17 mouse cellular contexts compared by ENCODE assay signal in genomic region chr15:101459283-101459682, GRCm38 (mm10). TPM values are rescaled to one million over a fixed set of nuclear protein-coding genes. Genes with fewer than 3 reads are reported as not detected.
DNase-seq lines count a peak whose midpoint lies in the region; ATAC-seq and TF ChIP-seq lines count a peak whose summit lies in the region.
"Had no signal": no experiment of that assay in that cellular context is flagged by ENCODE, and none has a peak within 500 bp of the region (broad histone marks: within the 10 kb centered on the region; RNA-seq: fewer than 3 reads in every experiment).

No protein-coding gene starts in this region.

- TF ChIP-seq EP300 in MEL (IDR thresholded peaks at IDR 0.05; ENCODE audit: low read depth in 1 of 2, low read length in 2 of 2): no peak

- 79% methylated on average over 14 of the region's 14 CpGs for WGBS in intestine, postnatal 0 days
- WGBS in intestine, embryonic 16.5 days: 74% methylated on average over 14 of the region's 14 CpGs

- TF ChIP-seq RAD21 in MEL (IDR thresholded peaks at IDR 0.05; ENCODE audit: low read depth, low read length): no peak

- TF ChIP-seq POLR2A in MEL (IDR thresholded peaks at IDR 0.05; ENCODE audit: control insufficient read depth in 1 of 2, insufficient read depth in 1 of 2, low read depth in 1 of 2, low read length in 2 of 2, poor library complexity in 1 of 2): no peak

- peak; percentile 47 for DNase-seq in retina, embryonic 14.5 days (ENCODE audit: low spot score)
- no peak for DNase-seq in retina, postnatal 1 day
- no peak for DNase-seq in MEL (ENCODE audit: low read depth, low spot score)
- peak; percentile 53 for DNase-seq in testis, postnatal 10 days (ENCODE audit: low spot score)
- no peak for DNase-seq in cerebellum, adult 8-10 months
- DNase-seq: cerebellum, adult 11-12 months; kidney, postnatal 14 days had no signal

- H3K4me1 ChIP-seq in intestine, postnatal 0 days (replicated peaks; ENCODE audit: control insufficient read depth, insufficient read depth, low read length): no peaks in the 10 kb centered on the region
- H3K4me1 ChIP-seq in intestine, embryonic 16.5 days (ENCODE audit: control insufficient read depth, insufficient read depth, low read length): no peaks in the 10 kb centered on the region
- H3K4me1 ChIP-seq in MEL (ENCODE audit: control insufficient read depth in 1 of 2, insufficient read depth in 2 of 2, low read length in 2 of 2): no peaks in the 10 kb centered on the region
- H3K4me1 ChIP-seq: heart, embryonic 13.5 days had no signal

- ATAC-seq in intestine, postnatal 0 days: no peak
- no peak for ATAC-seq in intestine, embryonic 16.5 days

- no peak overlapping the region for H3K4me2 ChIP-seq in intestine, postnatal 0 days (replicated peaks; ENCODE audit: low read depth)
- no peak overlapping the region for H3K4me2 ChIP-seq in intestine, embryonic 16.5 days (ENCODE audit: low read depth, low read length)
- H3K4me2 ChIP-seq: heart, embryonic 13.5 days; hindbrain, embryonic 15.5 days had no signal

- H3K27me3 ChIP-seq in intestine, postnatal 0 days (replicated peaks; ENCODE audit: control insufficient read depth, insufficient read depth, low read length): no peaks in the 10 kb centered on the region
- H3K27me3 ChIP-seq in intestine, embryonic 16.5 days (replicated peaks; ENCODE audit: control insufficient read depth, insufficient read depth, low read length): no peaks in the 10 kb centered on the region
- no peaks in the 10 kb centered on the region for H3K27me3 ChIP-seq in MEL (ENCODE audit: control insufficient read depth in 1 of 2, insufficient read depth in 2 of 2, low read length in 2 of 2)
- H3K27me3 ChIP-seq: hindbrain, embryonic 15.5 days had no signal

- peak; percentile 32 for TF ChIP-seq CTCF in intestine, postnatal 0 days (IDR thresholded peaks at IDR 0.05; ENCODE audit: low read depth)
- peak; percentile 20 to 47 (median 43); a peak in 4 of 6 replicates for TF ChIP-seq CTCF in MEL (IDR thresholded peaks at IDR 0.05 in 2 of 3, conservative IDR thresholded peaks at IDR 0.05 in 1 of 3; ENCODE audit: control insufficient read depth in 1 of 3, insufficient read depth in 1 of 3, low read depth in 2 of 3, low read length in 3 of 3, poor library complexity in 1 of 3, severe bottlenecking in 1 of 3)

- no peaks in the 10 kb centered on the region for H3K36me3 ChIP-seq in intestine, postnatal 0 days (ENCODE audit: control insufficient read depth, insufficient read depth)
- H3K36me3 ChIP-seq in intestine, embryonic 16.5 days (ENCODE audit: control insufficient read depth, insufficient read depth, low read length): no peaks in the 10 kb centered on the region
- H3K36me3 ChIP-seq in MEL (ENCODE audit: control insufficient read depth in 1 of 2, insufficient read depth in 2 of 2, low read length in 2 of 2): no peaks in the 10 kb centered on the region
- H3K36me3 ChIP-seq: heart, embryonic 13.5 days; hindbrain, embryonic 15.5 days had no signal

- no peak overlapping the region for H3K9ac ChIP-seq in intestine, postnatal 0 days (ENCODE audit: low read depth, low read length)
- H3K9ac ChIP-seq in intestine, embryonic 16.5 days (ENCODE audit: low read depth, low read length): no peak overlapping the region
- H3K9ac ChIP-seq in MEL (ENCODE audit: control insufficient read depth, low read depth, low read length, poor library complexity, severe bottlenecking): no peak overlapping the region
- H3K9ac ChIP-seq: heart, embryonic 13.5 days; hindbrain, embryonic 15.5 days had no signal

- H3K79me2 ChIP-seq in MEL (ENCODE audit: control insufficient read depth, insufficient read depth, low read length, poor library complexity): no peaks in the 10 kb centered on the region

- H3K9me3 ChIP-seq in intestine, postnatal 0 days (ENCODE audit: control insufficient read depth): no peaks in the 10 kb centered on the region
- H3K9me3 ChIP-seq in intestine, embryonic 16.5 days (ENCODE audit: control insufficient read depth, low read length): 0 out of 2 replicates have a peak, but pooled peaks cover 2% of the 10 kb centered on the region
- H3K9me3 ChIP-seq in MEL (replicated peaks; ENCODE audit: insufficient read depth, low read length): no peaks in the 10 kb centered on the region
- H3K9me3 ChIP-seq: hindbrain, embryonic 15.5 days had no signal

- H3K4me3 ChIP-seq in intestine, postnatal 0 days (ENCODE audit: low read depth, low read length): no peak overlapping the region
- no peak overlapping the region for H3K4me3 ChIP-seq in intestine, embryonic 16.5 days (ENCODE audit: low read length)
- H3K4me3 ChIP-seq in MEL (ENCODE audit: control insufficient read depth in 1 of 2, insufficient read depth in 1 of 2, low read depth in 2 of 2, low read length in 2 of 2): no peak overlapping the region
- H3K4me3 ChIP-seq: heart, embryonic 13.5 days; hindbrain, embryonic 15.5 days had no signal

- H3K27ac ChIP-seq in intestine, postnatal 0 days (ENCODE audit: low read depth, low read length): no peak overlapping the region
- H3K27ac ChIP-seq in intestine, embryonic 16.5 days (ENCODE audit: low read length): no peak overlapping the region
- H3K27ac ChIP-seq in MEL (ENCODE audit: control insufficient read depth, low read depth, low read length): no peak overlapping the region
- H3K27ac ChIP-seq: heart, embryonic 13.5 days; hindbrain, embryonic 15.5 days; macrophage had no signal

TF ChIP-seq in MEL, 35 proteins besides CTCF, POLR2A, EP300 and RAD21:
- TF ChIP-seq ZNF384 (IDR thresholded peaks at IDR 0.05; ENCODE audit: low read depth, low read length) (no peak), MAX (IDR thresholded peaks at IDR 0.05; ENCODE audit: low read length) (no peak)

RNA-seq across cellular contexts. Expression of gene Krt81, which starts 4.3 kb away (rescaled TPM):
- polyA plus RNA-seq in intestine, postnatal 0 days (2015; fragmentation: Nextera tagmentation; extraction: Ambion mirVana): not detected in 2 replicates
- polyA plus RNA-seq in intestine, embryonic 16.5 days (2015; fragmentation: Nextera tagmentation; extraction: Ambion mirVana): not detected in 2 replicates
- total RNA-seq in MEL (2012; rRNA removed): not detected in 2 replicates
- polyA plus RNA-seq in MEL (2012; ENCODE audit: insufficient read depth in 1 of 2, insufficient read length in 2 of 2, low read depth in 1 of 2, low replicate concordance in 2 of 2, missing spikeins in 1 of 2): not detected
- total RNA-seq: adrenal gland, adult 18-20 months; gastrocnemius, adult 18-20 months; left cerebral cortex, adult 8-10 months; liver, adult 2 months; monocyte, adult 5-6 weeks had no signal
- polyA plus RNA-seq: heart, embryonic 13.5 days; hindbrain, embryonic 15.5 days; liver, adult 2 months; macrophage had no signal

RNA-seq across cellular contexts. Expression of gene Krt88, which starts 11.7 kb away (rescaled TPM):
- not detected in 2 replicates for polyA plus RNA-seq in intestine, postnatal 0 days (2015; fragmentation: Nextera tagmentation; extraction: Ambion mirVana)
- polyA plus RNA-seq in intestine, embryonic 16.5 days (2015; fragmentation: Nextera tagmentation; extraction: Ambion mirVana): 0.20 TPM in 1 of 2 replicates, not detected in the other
- not detected in 2 replicates for total RNA-seq in MEL (2012; rRNA removed)
- not detected for polyA plus RNA-seq in MEL (2012; ENCODE audit: insufficient read depth in 1 of 2, insufficient read length in 2 of 2, low read depth in 1 of 2, low replicate concordance in 2 of 2, missing spikeins in 1 of 2)
- total RNA-seq: adrenal gland, adult 18-20 months; gastrocnemius, adult 18-20 months; left cerebral cortex, adult 8-10 months; liver, adult 2 months; monocyte, adult 5-6 weeks had no signal
- polyA plus RNA-seq: heart, embryonic 13.5 days; hindbrain, embryonic 15.5 days; liver, adult 2 months; macrophage had no signal

RNA-seq across cellular contexts. Expression of gene Krt86, which starts 14.0 kb away (rescaled TPM):
- not detected in 2 replicates for polyA plus RNA-seq in intestine, postnatal 0 days (2015; fragmentation: Nextera tagmentation; extraction: Ambion mirVana)
- not detected in 2 replicates for polyA plus RNA-seq in intestine, embryonic 16.5 days (2015; fragmentation: Nextera tagmentation; extraction: Ambion mirVana)
- total RNA-seq in MEL (2012; rRNA removed): not detected in 2 replicates
- not detected for polyA plus RNA-seq in MEL (2012; ENCODE audit: insufficient read depth in 1 of 2, insufficient read length in 2 of 2, low read depth in 1 of 2, low replicate concordance in 2 of 2, missing spikeins in 1 of 2)
- total RNA-seq: adrenal gland, adult 18-20 months; gastrocnemius, adult 18-20 months; left cerebral cortex, adult 8-10 months; liver, adult 2 months; monocyte, adult 5-6 weeks had no signal
- polyA plus RNA-seq: heart, embryonic 13.5 days; liver, adult 2 months; macrophage had no signal

RNA-seq across cellular contexts. Expression of gene Krt87, which starts 20.7 kb away (rescaled TPM):
- 0.16 TPM in 2 replicates for polyA plus RNA-seq in intestine, postnatal 0 days (2015; fragmentation: Nextera tagmentation; extraction: Ambion mirVana)
- 0.38 and 0.48 TPM in 2 replicates for polyA plus RNA-seq in intestine, embryonic 16.5 days (2015; fragmentation: Nextera tagmentation; extraction: Ambion mirVana)
- not detected in 2 replicates for total RNA-seq in MEL (2012; rRNA removed)
- not detected for polyA plus RNA-seq in MEL (2012; ENCODE audit: insufficient read depth in 1 of 2, insufficient read length in 2 of 2, low read depth in 1 of 2, low replicate concordance in 2 of 2, missing spikeins in 1 of 2)
- total RNA-seq: adrenal gland, adult 18-20 months; gastrocnemius, adult 18-20 months; liver, adult 2 months; monocyte, adult 5-6 weeks had no signal
- polyA plus RNA-seq: liver, adult 2 months; macrophage had no signal

RNA-seq across cellular contexts. Expression of gene Krt83, which starts 32.0 kb away (rescaled TPM):
- polyA plus RNA-seq in intestine, postnatal 0 days (2015; fragmentation: Nextera tagmentation; extraction: Ambion mirVana): not detected in 2 replicates
- 0.09 TPM in 1 of 2 replicates, not detected in the other for polyA plus RNA-seq in intestine, embryonic 16.5 days (2015; fragmentation: Nextera tagmentation; extraction: Ambion mirVana)
- total RNA-seq in MEL (2012; rRNA removed): not detected in 2 replicates
- polyA plus RNA-seq in MEL (2012; ENCODE audit: insufficient read depth in 1 of 2, insufficient read length in 2 of 2, low read depth in 1 of 2, low replicate concordance in 2 of 2, missing spikeins in 1 of 2): not detected
- total RNA-seq: adrenal gland, adult 18-20 months; gastrocnemius, adult 18-20 months; left cerebral cortex, adult 8-10 months; liver, adult 2 months; monocyte, adult 5-6 weeks had no signal
- polyA plus RNA-seq: heart, embryonic 13.5 days; hindbrain, embryonic 15.5 days; liver, adult 2 months; macrophage had no signal

Comparison
In these comparisons a context has a peak if more than half of its experiments do, and no peak if none do; other contexts are left out.
1. DNase-seq: peak in retina, embryonic 14.5 days (single experiment) and testis, postnatal 10 days (single experiment); none in retina, postnatal 1 day (single experiment), MEL (single experiment) and cerebellum, adult 8-10 months (single experiment).